8 mouse cellular contexts compared by ENCODE assay signal in genomic region chr7:131539979-131540378, GRCm38 (mm10). TPM values are rescaled to one million over a fixed set of nuclear protein-coding genes. Genes with fewer than 3 reads are reported as not detected.
DNase-seq lines count a peak whose midpoint lies in the region; ATAC-seq lines count a peak whose summit lies in the region.

No protein-coding gene starts in this region.

- peak; percentile 68 for DNase-seq in CD4-positive helper T cell, adult 2 months (ENCODE audit: low read depth, low spot score)
- DNase-seq in adrenal gland, adult 2 months = peak; percentile 85
- DNase-seq in embryo, embryonic 9.5 days (ENCODE audit: extremely low spot score) = peak; percentile 84
- DNase-seq in heart, adult 8-10 months (ENCODE audit: low spot score) = peak; percentile 77
- DNase-seq in kidney, postnatal 10 days = peak; percentile 95
- DNase-seq in liver, embryonic 13.5 days = peak; percentile 47
- peak; percentile 56 for DNase-seq in ovary, adult 18-20 months (ENCODE audit: low spot score)
- DNase-seq in thymus, postnatal 0 days (ENCODE audit: low spot score) = peak; percentile 70

- no peaks in the 10 kb centered on the region for H3K9me3 ChIP-seq in liver, embryonic 13.5 days (replicated peaks)

- H3K36me3 ChIP-seq in liver, embryonic 13.5 days = no peaks in the 10 kb centered on the region

- H3K27me3 ChIP-seq in liver, embryonic 13.5 days = peaks cover 82% of the 10 kb centered on the region

- H3K4me2 ChIP-seq in liver, embryonic 13.5 days = no peak overlapping the region

- no peak overlapping the region for H3K27ac ChIP-seq in liver, embryonic 13.5 days

- no peak for ATAC-seq in liver, embryonic 13.5 days (ENCODE audit: low read depth)

- 0% methylated on average over 7 of the region's 7 CpGs for WGBS in liver, embryonic 13.5 days (ENCODE audit: insufficient replicate concordance)

- no peak overlapping the region for H3K4me3 ChIP-seq in liver, embryonic 13.5 days (replicated peaks)

- peaks cover 18% of the 10 kb centered on the region for H3K4me1 ChIP-seq in liver, embryonic 13.5 days (replicated peaks)

- H3K9ac ChIP-seq in liver, embryonic 13.5 days = no peak overlapping the region

RNA-seq across cellular contexts. Expression of gene Hmx3, which starts 2.7 kb away (rescaled TPM):
- total RNA-seq in adrenal gland, adult 2 months (2021) = not detected
- polyA plus RNA-seq in adrenal gland, adult 2 months (2012; rRNA removed) = not detected in 2 replicates
- not detected for total RNA-seq in heart, adult 8-10 months (2022)
- not detected in 2 replicates for polyA plus RNA-seq in liver, embryonic 13.5 days (2015; fragmentation: Nextera tagmentation; extraction: Ambion mirVana)
- not detected in 2 replicates for polyA plus RNA-seq in thymus, postnatal 0 days (2015; fragmentation: Nextera tagmentation; extraction: Ambion mirVana)

RNA-seq across cellular contexts. Expression of gene Hmx2, which starts 8.6 kb away (rescaled TPM):
- not detected for total RNA-seq in adrenal gland, adult 2 months (2021)
- polyA plus RNA-seq in adrenal gland, adult 2 months (2012; rRNA removed) = not detected in 2 replicates
- total RNA-seq in heart, adult 8-10 months (2022) = not detected
- 0.07 TPM in 1 of 2 replicates, not detected in the other for polyA plus RNA-seq in liver, embryonic 13.5 days (2015; fragmentation: Nextera tagmentation; extraction: Ambion mirVana)
- polyA plus RNA-seq in thymus, postnatal 0 days (2015; fragmentation: Nextera tagmentation; extraction: Ambion mirVana) = 0.08 TPM in 1 of 2 replicates, not detected in the other

RNA-seq across cellular contexts. Expression of gene Bub3, which starts 20.0 kb away (rescaled TPM):
- 10 to 100 TPM; 67.0 to 82.2 TPM for total RNA-seq in adrenal gland, adult 2 months (2021)
- polyA plus RNA-seq in adrenal gland, adult 2 months (2012; rRNA removed) = 31.8 and 39.6 TPM in 2 replicates
- 10 to 100 TPM; 28.6 to 34.8 (median 29.3) TPM for total RNA-seq in heart, adult 8-10 months (2022)
- 134 and 142 TPM in 2 replicates for polyA plus RNA-seq in liver, embryonic 13.5 days (2015; fragmentation: Nextera tagmentation; extraction: Ambion mirVana)
- polyA plus RNA-seq in thymus, postnatal 0 days (2015; fragmentation: Nextera tagmentation; extraction: Ambion mirVana) = 273 and 284 TPM in 2 replicates
